Mouse (Mus musculus) adrenal gland, adult 8-10 months (tissue): ENCODE data around the gene Robo3. TPM values are rescaled to one million over a fixed set of nuclear protein-coding genes. Genes with fewer than 3 reads are reported as not detected.

Source experiments
- DNase-seq: peaks from one replicate; pipeline ENCODE4 v3.0.0; 2022
- total RNA-seq, 4 experiments: library from RNA; stranded (reverse); gene quantifications; 2 replicates each; pipeline ENCODE4 v1.2.4; 2022

Robo3 gene
- total RNA-seq, 4 experiments from 2014 or later: 1.3 to 2.1 (median 1.7) TPM

DNA sequence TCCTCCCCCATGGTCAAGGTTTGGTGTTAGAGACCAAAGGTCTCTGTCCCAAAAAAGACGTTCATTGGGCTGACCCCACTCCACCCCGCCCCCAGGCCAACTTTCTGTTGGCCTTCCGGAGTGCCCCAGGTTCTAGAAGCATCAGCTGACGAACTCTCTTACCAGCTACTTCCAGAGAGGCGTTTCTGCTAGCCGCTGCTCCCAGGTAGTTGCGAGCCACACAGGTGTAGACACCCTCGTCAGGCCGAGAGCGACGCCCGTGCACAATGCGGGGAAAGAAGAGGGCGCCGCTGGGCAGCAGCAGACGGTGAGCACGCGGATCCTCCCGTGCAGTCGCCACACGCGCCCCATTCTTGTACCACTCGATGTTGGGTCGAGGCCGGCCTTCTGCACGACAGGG, 3.7 kb downstream of the Robo3 start:
- DNase-seq: no peak

DNA sequence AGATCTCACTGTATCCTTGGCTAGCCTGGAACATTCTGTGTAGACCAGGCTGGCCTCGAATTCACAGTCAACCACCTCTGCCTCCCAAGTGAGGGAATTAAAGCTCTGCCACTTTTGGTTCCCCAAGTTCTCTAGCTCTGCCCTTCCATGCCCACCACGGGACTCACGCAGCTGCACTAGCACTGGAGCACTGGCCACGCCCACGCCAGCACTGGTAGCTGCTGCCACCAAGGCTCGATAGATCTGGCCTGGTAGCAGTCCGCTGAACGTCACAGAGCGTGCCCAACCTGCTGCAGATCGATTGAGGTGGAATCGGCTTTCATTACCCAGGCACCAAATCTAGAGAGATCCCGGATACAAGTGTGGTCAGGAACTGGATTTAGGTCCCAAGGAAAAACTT, 11.8 kb downstream of the Robo3 start:
- DNase-seq: no peak

DNA sequence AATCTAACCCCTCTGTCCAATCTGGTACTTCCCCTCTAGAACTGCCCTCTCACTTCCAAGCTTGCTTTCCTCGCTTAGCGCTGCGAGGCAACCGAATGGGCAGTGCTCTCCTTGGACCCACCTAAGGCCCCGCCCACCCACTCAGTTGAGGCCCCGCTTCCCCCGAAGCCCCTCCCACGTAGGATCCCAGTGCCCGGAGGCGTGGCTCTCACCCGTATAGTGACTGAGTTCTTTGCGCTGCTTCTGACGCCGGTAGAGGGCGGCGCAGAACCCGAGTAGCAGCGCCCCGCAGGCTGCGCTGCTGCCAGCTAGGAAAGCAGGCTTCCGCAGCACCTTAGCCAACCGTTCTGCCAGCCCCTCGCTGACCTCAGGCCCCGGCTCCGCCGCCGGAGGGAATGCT, 12.4 kb downstream of the Robo3 start:
- peak; percentile 84 for DNase-seq

DNA sequence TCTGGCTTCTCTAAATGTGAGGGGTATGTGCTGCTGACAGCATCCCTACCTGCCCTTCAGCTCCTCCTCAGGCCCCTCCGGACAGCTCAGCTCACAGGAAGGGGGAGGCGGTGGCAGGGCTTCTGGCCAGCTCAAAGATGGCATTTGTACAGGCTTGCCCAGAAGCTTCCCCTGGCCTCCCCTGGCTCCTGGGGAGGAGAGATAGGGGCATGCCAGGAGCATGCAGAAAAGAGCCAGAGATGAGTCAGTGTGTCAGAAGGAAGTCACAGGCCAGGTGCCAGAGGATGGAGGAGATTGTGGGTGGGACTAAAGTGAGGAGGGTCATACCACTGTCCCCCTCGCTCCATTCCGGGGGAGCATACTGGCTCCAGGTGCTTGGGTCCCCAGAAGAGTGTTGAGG, 14.3 kb downstream of the Robo3 start:
- DNase-seq: no peak

DNA sequence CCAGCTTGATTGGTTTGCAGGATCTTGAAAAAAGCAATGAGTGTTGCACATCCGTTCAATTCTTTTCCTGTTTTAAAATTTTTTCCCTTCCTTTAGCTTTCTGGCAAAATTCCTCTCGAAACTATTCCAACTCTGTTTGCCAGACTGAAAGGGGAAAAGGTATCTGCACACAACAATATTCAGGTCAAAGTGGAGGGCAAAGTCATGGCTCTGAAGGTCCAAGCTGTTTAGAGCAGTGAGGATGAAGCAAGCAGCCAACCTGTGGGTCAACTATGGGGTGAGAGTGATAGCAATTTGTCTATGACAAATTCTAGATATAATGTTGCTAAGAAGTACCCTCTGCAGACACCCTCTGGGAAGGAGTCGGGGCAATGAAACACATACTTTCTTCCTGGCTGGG, 18.4 kb downstream of the Robo3 start:
- no peak for DNase-seq

DNA sequence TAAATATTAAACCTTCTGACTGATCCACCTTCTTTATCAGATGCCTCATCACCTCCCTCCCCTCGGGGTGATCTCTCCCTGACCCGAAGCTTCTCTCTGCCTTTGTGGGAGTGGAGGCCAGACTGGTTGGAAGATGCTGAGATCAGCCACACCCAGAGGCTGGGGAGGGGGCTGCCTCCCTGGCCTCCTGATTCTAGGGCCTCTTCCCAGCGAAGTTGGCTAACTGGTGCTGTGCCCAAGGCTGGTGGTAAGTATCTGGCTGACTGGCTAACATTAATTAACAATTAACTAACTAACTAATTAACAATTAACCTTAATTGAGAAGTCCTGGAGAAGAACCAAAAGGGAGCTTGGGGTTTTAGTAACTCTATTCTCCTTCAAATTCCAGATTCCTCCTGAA, 20.1 kb downstream of the Robo3 start:
- no peak for DNase-seq

DNA sequence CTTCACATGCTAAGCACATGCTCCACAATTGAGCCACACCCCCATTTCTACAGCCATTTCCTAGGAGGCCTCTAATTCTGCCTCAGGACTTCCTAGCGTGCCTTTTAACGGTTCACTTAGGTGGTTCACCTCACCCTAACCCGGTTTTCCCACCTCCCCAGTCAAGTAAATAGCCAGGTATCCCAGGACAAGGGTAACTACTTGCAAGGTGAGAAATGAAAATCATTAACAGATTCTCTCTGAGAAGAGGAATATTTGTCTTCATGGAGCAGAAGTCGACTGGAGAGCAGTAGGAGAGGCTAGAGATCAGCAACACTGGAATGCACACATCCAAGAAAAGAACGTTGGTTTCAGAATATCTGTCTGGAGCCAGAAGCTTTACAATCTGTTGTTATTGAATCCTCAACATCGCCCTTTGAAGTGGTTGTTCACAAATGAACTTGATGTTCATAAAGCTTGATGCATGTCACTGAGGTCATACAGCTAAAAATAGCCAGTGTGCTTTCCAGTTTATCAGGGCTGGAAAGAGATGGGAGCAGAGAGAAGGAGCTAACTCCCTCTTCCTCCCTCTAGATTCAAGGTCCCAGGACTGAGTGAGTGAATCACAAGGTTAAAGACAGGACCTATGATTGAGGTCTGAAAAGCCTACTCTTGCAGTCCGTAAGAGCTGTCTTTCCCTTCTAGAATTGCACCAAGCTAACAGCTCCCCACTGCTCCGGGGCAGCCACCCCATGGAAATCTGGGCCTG, 23.2 kb downstream of the Robo3 start:
- no peak for DNase-seq

DNA sequence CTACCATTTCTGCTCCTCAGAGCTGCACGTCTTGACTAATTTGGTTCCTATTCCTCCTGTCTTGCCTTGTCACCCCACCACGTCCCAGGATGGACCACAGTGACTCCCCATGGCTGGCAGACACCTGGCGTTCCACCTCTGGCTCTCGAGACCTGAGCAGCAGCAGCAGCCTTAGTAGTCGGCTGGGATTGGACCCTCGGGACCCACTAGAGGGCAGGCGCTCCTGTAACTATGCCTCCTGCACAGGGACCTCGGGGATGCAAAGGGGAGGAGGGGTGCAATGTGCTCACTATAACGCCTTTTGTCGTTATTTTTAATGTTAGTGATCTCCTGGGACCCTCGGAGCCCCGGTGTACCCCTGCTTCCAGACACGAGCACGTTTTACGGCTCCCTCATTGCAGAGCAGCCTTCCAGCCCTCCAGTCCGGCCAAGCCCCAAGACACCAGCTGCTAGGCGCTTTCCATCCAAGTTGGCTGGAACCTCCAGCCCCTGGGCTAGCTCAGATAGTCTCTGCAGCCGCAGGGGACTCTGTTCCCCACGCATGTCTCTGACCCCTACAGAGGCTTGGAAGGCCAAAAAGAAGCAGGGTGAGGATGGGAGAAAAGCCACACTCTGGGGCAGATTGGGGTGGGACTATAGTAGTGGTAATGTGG, 25.1 kb downstream of the Robo3 start:
- DNase-seq: no peak

DNA sequence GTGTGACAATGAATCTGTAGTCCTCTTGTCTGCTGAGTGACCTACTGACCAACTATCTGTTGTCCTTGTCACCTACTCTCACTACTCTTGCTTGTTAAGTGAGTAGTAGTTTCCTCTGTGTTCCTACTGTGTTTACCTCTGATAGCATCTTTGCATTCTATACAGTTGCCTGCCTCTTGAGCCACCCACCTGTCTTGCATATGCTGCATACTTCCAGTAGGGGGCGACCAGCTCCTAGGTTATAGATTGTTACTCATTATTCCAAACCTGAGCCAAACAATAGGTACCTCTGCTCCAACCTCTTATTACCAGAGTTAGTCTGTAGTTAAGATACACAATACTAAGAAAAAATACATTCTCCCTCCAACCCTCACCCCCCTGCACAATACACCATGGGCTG, 26.7 kb downstream of the Robo3 start:
- DNase-seq: no peak

DNA sequence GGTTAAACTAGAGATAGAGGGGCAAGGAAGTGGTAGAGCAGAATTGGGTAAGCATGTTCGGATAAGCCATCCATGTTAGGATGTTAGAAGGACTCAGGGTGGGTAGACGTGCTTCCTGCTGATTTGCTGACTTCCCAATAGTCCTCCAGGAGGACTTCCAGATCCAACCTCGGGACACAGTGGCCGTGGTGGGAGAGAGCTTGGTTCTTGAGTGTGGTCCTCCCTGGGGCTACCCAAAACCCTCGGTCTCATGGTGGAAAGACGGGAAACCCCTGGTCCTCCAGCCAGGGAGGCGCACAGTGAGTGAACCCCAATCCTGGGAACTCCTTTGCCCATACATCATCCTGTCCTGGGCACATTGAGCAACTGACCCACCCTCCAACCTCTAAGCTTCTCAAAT, 30.0 kb downstream of the Robo3 start:
- no peak for DNase-seq

DNA sequence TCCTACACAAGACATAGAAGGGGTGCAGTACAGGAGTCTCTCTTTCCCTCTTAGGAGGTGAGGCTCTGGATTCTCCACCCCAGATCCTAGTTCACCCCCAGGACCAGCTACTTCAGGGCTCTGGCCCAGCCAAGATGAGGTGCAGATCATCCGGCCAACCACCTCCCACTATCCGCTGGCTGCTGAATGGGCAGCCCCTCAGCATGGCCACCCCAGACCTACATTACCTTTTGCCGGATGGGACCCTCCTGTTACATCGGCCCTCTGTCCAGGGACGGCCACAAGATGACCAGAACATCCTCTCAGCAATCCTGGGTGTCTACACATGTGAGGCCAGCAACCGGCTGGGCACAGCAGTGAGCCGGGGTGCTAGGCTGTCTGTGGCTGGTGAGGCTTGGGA, 30.5 kb downstream of the Robo3 start:
- no peak for DNase-seq

DNA sequence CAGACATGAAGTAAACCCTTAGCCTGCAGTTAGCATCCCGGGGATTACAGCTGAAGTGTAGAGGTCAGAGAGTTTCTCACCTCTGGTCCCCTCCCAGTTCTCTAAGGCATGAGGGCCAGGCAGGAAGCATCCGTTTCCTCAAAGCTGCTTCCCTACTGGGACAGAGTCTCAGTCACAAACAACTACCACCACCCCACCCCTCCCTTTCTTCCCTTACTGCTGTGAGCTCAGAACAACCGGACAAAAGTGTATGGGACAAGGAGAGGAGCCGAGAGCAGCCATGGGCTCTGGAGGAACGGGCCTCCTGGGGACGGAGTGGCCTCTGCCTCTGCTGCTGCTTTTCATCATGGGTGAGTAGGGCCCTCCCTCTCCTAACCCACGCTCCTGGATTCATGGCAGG, 31.2 kb downstream of the Robo3 start, which contains the start of gene Robo4:
Gene Robo4, plus strand, starts transcription at position 96 of the 400 bp plus-strand sequence.
- no peak for DNase-seq

DNA sequence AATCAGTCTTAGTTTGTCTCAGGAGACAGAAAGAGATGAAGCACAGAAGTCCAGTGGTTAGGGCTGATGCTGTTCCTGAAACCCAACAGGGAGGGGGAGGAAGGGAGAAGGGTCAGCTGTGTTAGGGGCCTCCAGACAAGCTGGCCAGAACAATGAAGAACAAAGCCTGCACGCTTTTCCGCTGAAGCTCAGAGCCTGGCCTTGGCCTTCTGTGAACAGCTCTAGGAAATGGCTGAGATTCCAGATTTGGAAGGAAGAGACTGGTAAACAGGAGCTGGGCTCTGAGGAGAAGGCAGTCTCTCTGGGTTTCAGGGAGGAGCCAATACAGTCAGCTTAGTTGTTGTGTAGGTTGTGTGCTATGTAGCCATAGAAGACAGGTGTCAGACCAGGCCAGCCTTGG, 32.5 kb downstream of the Robo3 start:
- peak; percentile 50 for DNase-seq

DNA sequence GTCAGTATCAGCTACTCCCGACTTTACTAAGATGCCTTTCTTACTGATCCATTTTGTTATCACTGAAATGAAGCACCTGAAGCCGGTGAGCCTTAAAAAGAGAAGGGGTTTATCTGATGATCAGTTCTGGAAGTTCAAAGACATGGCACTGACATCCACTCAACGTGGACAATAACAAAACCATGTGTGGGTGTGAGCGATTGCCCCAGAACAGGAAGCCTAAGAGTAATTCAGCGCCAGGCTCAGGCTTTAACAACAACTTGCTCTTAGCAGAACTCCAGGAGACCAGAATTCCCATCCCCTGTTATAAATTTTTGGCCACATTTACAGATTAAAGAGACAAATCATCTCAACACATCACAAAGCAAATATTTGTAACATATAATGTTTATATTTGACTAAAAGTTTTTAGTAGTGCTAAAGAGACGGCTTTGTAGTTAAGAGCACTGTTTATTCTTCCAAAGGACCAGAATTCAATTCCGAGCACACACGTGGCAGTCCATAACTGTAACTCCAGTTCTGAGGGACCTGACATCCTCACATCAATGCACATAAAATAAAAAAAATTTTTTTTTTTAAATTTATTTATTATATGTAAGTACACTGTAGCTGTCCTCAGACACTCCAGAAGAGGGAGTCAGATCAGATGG, 39.4 kb downstream of the Robo3 start:
- DNase-seq: no peak

DNA sequence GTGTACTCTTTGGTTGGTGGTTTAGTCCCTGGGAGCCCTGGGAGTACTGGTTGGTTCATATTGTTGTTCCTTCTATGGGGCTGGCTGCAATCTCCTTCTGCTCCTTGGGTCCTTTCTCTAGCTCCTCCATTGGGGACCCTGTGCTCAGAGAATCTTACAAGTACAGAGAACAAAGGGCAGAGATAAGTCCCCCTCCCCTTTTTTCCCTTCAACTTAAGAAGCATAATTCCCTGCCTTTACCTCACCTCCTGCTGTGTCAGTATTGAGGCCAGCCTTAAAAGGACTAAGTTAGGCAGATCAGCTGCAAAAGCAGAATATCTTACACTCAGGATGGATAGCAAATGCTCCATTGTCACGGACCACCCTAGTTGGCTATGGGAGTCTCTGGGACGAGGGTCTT, 41.0 kb downstream of the Robo3 start:
- DNase-seq: no peak

DNA sequence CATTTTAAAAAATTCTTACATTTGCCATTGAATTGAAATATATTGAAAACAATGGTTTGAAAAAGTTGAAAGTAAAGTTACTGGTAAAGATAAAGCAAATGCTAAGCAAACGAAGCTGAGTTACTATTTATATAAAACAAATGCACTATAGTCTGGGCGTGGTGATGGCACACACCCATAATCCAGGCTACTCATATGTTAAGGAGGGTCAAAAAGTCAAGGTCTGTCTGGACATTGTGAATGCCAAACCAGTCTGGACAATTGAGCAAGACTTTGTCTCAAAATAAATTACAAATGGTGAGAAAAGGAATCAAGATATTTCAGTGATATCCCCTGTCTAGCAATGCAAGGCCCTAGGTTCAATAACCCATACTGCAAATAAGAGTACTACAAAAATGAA, 42.2 kb downstream of the Robo3 start:
- no peak for DNase-seq

DNA sequence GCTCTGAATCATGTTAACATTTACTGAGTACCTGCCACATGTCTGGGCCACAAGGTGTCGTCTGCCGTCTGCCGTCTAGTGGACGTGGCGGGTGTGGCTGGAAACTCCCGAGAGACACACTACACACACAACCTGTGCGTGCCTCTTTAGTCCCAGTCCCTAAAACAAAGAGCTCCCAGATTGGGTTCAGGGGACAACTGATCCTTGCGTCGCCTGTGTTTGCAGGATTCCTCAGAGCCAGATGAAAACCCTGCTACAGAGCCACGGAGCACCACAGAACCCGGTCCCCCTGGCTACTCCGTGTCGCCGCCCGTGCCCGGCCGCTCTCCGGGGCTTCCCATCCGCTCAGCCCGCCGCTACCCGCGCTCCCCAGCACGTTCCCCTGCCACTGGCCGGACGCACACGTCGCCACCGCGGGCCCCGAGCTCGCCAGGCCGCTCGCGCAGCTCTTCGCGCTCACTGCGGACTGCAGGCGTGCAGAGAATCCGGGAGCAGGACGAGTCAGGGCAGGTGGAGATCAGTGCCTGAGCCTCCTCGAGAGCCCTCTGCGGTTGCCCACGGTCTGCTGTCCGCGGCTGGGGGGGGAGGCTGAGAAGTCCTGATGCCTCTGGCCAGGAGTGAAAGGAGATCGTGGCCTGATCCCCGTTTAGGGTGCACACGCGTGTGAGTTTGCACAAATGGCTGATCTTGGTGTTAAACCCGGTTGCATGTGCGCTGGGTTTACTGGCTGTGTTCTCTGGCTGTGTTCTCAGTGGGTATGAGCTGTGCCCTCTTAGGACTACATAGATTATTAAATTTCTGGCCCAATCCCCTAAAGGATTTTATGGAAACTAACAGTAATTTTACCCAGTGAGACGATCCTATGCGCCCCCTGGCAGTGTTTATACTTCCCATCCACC, 48.5 kb downstream of the Robo3 start:
- peak; percentile 27 for DNase-seq

DNA sequence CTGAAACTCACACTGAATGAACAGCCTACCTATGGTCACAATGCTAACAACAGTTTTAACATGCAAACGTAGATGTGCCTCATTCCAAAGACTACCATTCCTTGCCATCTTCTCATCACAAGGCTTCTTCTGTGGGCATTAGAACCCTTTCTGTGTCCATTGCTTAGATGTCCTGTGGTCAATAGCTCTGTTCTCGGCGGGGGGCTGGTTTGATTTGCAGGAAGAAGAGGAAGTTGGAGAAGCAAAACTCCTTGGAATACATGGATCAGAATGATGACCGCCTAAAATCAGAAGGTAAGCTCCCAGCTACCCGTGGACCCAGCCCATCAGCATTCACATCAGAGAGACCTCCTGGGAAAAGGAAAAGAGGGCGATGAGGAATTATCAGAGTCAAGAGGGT, 49.9 kb downstream of the Robo3 start:
- no peak for DNase-seq

DNA sequence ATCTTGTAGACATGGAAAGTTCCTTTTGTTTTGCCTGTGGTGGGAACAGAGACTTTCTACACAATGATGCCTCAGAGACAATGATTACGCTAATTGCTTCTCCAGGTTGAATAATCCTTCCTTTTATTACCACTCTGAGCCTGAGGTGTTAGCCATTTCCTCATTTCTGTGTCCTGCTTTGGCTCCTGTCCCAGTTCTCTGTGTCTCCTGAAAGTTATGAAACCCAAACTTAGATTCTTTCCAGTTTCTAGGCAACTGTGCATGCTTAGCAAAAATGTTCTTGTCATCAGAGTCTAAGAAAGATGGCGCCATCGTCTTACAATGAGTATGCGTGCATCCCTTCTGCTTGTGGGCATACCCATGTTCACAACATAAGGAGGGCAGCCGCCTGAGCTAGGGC, 57.3 kb downstream of the Robo3 start:
- no peak for DNase-seq

DNA sequence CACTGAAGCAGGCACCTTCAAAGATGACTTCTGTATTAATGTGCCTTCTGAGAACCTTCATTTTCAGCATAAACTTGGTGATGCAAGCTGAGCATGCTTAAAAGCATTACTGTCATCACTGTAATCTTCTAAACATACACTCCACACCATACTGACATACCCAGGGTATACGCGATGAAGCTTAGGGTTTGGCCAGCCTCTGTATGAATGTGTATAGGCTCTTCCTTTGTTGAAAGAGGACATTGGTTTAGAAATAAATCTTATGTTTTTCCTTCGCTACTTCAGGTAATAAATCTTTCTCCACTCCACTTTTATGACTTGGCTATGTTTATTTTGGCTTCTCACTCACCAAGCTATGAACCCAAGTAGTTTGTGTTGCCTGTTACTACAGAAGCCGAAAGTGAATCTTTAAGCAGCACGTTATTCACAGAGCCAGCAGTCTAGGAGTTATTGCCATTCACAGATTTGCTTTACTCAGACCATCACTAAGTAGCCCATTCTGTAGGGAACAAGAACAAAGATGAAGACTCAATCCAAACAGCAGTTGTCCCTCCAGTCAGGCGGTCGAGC, 61.7 kb downstream of the Robo3 start:
- no peak for DNase-seq

DNA sequence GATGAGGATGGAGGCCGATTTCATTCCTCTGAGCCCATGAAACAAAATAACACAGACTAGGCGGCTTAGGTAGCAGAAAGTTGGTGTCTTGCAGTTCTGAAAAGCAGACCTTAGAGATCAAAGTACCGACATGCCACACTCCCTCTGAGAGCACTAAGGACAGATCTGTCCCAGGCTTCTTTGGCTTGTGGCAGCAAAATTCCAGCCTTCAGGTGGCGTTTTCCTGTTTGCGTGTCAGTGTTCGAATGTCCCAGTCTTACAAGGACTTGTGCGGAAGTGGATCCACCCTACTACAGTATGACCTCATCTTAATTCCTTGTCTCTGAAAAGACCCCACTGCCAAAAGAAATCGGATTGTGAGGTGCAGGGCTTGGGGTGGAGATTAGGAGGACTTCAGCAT, 64.2 kb downstream of the Robo3 start:
- DNase-seq: no peak

DNA sequence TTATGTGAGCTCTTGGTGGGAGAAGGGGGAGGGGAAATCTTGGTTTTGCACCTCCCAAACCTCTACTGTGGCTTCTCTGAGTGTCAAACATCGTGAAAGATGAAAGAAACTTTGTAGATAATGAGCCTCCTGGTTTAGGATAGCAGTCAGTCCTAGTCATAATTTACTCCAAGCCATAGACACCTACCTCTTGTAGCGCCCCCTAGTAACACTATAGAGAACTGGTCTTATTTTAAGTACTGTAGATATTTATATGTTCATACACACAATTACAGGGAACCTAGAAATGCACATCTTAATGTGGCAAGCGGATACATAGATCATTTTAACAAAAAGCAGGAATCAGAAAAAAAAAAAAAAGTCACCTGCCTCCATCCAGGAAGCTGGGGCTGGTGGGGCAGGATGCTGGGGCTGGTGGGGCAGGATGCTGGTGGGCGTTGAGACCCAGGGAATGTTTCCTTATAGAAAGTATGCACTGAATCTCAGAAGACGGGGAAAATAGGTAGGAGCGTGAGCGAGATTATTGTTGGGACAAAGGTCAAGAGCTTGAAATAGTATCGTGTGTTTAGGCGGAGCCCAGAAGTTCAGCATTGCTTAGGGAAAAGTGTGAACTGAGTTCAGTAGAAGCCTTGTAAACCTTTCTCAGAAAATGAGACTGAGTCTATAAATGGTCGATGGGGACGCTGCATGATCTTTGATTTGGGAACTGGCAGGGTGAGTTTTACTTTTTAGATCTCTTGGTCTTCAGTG, 64.8 kb downstream of the Robo3 start:
- no peak for DNase-seq
